ENCODE assay signal across 19 mouse cellular contexts in the genomic region with DNA sequence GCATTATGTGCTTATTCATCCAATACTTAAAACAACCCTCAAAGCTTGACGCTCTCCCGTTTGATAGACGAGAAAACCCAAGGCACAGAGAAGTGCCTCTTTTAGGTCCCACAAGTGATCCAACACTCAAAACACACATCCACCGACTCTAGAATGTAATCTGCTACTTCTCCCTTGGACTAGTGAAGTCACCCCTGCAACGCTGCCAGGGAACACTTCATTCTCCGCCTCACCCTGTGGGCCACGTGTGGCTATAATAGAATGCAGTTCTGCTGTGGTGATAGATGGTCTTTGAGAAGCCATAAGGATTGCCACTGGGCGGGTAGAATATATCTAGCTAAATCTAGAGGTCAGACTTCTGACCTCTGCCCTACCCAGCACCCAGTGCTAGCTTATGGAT. TPM values are rescaled to one million over a fixed set of nuclear protein-coding genes. Genes with fewer than 3 reads are reported as not detected.
DNase-seq lines count a peak whose midpoint lies in the region; ATAC-seq and TF ChIP-seq lines count a peak whose summit lies in the region.
"Had no signal": no experiment of that assay in that cellular context is flagged by ENCODE, and none has a peak within 500 bp of the region (broad histone marks: within the 10 kb centered on the region; RNA-seq: fewer than 3 reads in every experiment).

No protein-coding gene starts in this region.

- no peak for TF ChIP-seq CTCF in hindbrain, postnatal 0 days (IDR thresholded peaks at IDR 0.05; ENCODE audit: low read depth)
- TF ChIP-seq CTCF in gastrocnemius, adult 2 months (IDR thresholded peaks at IDR 0.05): no peak
- no peak for TF ChIP-seq CTCF in small intestine, adult 2 months (IDR thresholded peaks at IDR 0.05; ENCODE audit: extremely low read depth, insufficient read length, insufficient replicate concordance, low read depth, low read length)

- H3K9me3 ChIP-seq in hindbrain, postnatal 0 days (ENCODE audit: low read length): no peaks in the 10 kb centered on the region
- H3K9me3 ChIP-seq in hindbrain, embryonic 12.5 days (replicated peaks): no peaks in the 10 kb centered on the region
- H3K9me3 ChIP-seq: hindbrain, embryonic 15.5 days; limb, embryonic 13.5 days; liver, embryonic 15.5 days; neural tube, embryonic 15.5 days had no signal

- no peak overlapping the region for H3K4me2 ChIP-seq in hindbrain, postnatal 0 days (ENCODE audit: low read depth, low read length)
- H3K4me2 ChIP-seq in hindbrain, embryonic 12.5 days (replicated peaks): no peak overlapping the region
- H3K4me2 ChIP-seq: hindbrain, embryonic 15.5 days; limb, embryonic 13.5 days; liver, embryonic 15.5 days; neural tube, embryonic 15.5 days had no signal

- DNase-seq in hindbrain, postnatal 0 days (ENCODE audit: low spot score): no peak
- DNase-seq in gastrocnemius, adult 2 months: peak; percentile 69
- peak; percentile 47 to 67 for DNase-seq in heart, postnatal 14 days
- DNase-seq in left cerebral cortex, postnatal 4 days: no peak
- no peak for DNase-seq in layer of hippocampus, postnatal 10 days (ENCODE audit: low spot score in 2 of 2)
- DNase-seq: B cell, adult 2 months; cerebellum, postnatal 10 days; kidney, adult 11 months; midbrain, embryonic 14.5 days; thymus, postnatal 4 days had no signal

- 0 out of 2 replicates have a peak, but pooled peaks have one; percentile 15 for ATAC-seq in hindbrain, postnatal 0 days
- no peak for ATAC-seq in hindbrain, embryonic 12.5 days (ENCODE audit: low FRiP score)
- ATAC-seq: Patski had no signal

- no peak overlapping the region for H3K4me3 ChIP-seq in hindbrain, postnatal 0 days (ENCODE audit: low read length)
- no peak overlapping the region for H3K4me3 ChIP-seq in hindbrain, embryonic 12.5 days
- no peak overlapping the region for H3K4me3 ChIP-seq in gastrocnemius, adult 2 months
- H3K4me3 ChIP-seq in small intestine, adult 2 months (ENCODE audit: low read depth, low read length): no peak overlapping the region
- H3K4me3 ChIP-seq: hindbrain, embryonic 15.5 days; limb, embryonic 13.5 days; liver, embryonic 15.5 days; myocyte; neural tube, embryonic 15.5 days had no signal

- no peaks in the 10 kb centered on the region for H3K36me3 ChIP-seq in hindbrain, postnatal 0 days (ENCODE audit: insufficient read depth, low read length)
- no peaks in the 10 kb centered on the region for H3K36me3 ChIP-seq in hindbrain, embryonic 12.5 days
- peaks cover 2% of the 10 kb centered on the region; the same call in 1 of the 2 replicates for H3K36me3 ChIP-seq in small intestine, adult 2 months (ENCODE audit: control insufficient read depth, insufficient read depth, low read length)
- H3K36me3 ChIP-seq: hindbrain, embryonic 15.5 days; limb, embryonic 13.5 days; liver, embryonic 15.5 days; neural tube, embryonic 15.5 days had no signal

- no peak overlapping the region for H3K27ac ChIP-seq in hindbrain, postnatal 0 days
- H3K27ac ChIP-seq in hindbrain, embryonic 12.5 days: no peak overlapping the region
- peak overlapping the region; percentile 57 for H3K27ac ChIP-seq in gastrocnemius, adult 2 months
- H3K27ac ChIP-seq in small intestine, adult 2 months (ENCODE audit: insufficient read depth, low read depth, low read length): peak overlapping the region; percentile 83
- H3K27ac ChIP-seq: hindbrain, embryonic 15.5 days; kidney, postnatal 0 days; limb, embryonic 13.5 days; liver, embryonic 15.5 days; neural tube, embryonic 15.5 days had no signal

- H3K4me1 ChIP-seq in hindbrain, postnatal 0 days (ENCODE audit: insufficient read depth, low read length): no peaks in the 10 kb centered on the region
- peaks cover 7% of the 10 kb centered on the region; the same call in 1 of the 2 replicates for H3K4me1 ChIP-seq in hindbrain, embryonic 12.5 days
- peaks cover 21% of the 10 kb centered on the region for H3K4me1 ChIP-seq in small intestine, adult 2 months (ENCODE audit: control insufficient read depth, insufficient read depth, insufficient read length, low read length)
- H3K4me1 ChIP-seq: hindbrain, embryonic 15.5 days had no signal

- 75% methylated on average over 8 of the region's 8 CpGs for WGBS in hindbrain, postnatal 0 days
- WGBS in hindbrain, embryonic 12.5 days: 72% methylated on average over 8 of the region's 8 CpGs
- WGBS in small intestine, adult 2 months: 69% methylated on average over 8 of the region's 8 CpGs

- H3K27me3 ChIP-seq in hindbrain, postnatal 0 days (ENCODE audit: insufficient read depth, low read length): no peaks in the 10 kb centered on the region
- H3K27me3 ChIP-seq in hindbrain, embryonic 12.5 days: 0 out of 2 replicates have a peak, but pooled peaks cover 6% of the 10 kb centered on the region
- H3K27me3 ChIP-seq in small intestine, adult 2 months (ENCODE audit: control insufficient read depth, insufficient read depth, low read length): no peaks in the 10 kb centered on the region
- H3K27me3 ChIP-seq: hindbrain, embryonic 15.5 days; limb, embryonic 13.5 days; neural tube, embryonic 15.5 days; Patski had no signal

- intact Hi-C loops in gastrocnemius, adult 2 months (cut with DNase I): no loop called here
- intact Hi-C loops in heart, postnatal 14 days (cut with DNase I): no loop called here
- intact Hi-C loops in left cerebral cortex, postnatal 4 days (cut with DNase I): no loop called here

- no peak overlapping the region for H3K9ac ChIP-seq in hindbrain, postnatal 0 days (replicated peaks; ENCODE audit: low read length)
- no peak overlapping the region for H3K9ac ChIP-seq in hindbrain, embryonic 12.5 days
- H3K9ac ChIP-seq: hindbrain, embryonic 15.5 days; limb, embryonic 13.5 days; liver, embryonic 15.5 days; neural tube, embryonic 15.5 days had no signal

- no peak for TF ChIP-seq POLR2A in small intestine, adult 2 months (IDR thresholded peaks at IDR 0.05; ENCODE audit: low read depth, low read length)

RNA-seq across cellular contexts. Expression of a gene that starts 57.0 kb away (rescaled TPM):
- total RNA-seq in hindbrain, postnatal 0 days (2014; rRNA removed): 6.8 and 7.8 TPM in 2 replicates
- 2.0 and 2.2 TPM in 2 replicates for polyA plus RNA-seq in hindbrain, postnatal 0 days (2015; fragmentation: Nextera tagmentation; extraction: Ambion mirVana)
- 21.3 and 22.2 TPM in 2 replicates for polyA plus RNA-seq in hindbrain, embryonic 12.5 days (2016; fragmentation: Nextera tagmentation; extraction: Ambion mirVana)
- total RNA-seq in gastrocnemius, adult 2 months (2021): 10 to 100 TPM; 23.6 to 28.2 TPM
- total RNA-seq in heart, postnatal 14 days (2021): 10 to 100 TPM; 20.2 to 21.9 TPM
- polyA plus RNA-seq in small intestine, adult 2 months (2012; rRNA removed): 1.4 and 3.6 TPM in 2 replicates
- total RNA-seq in left cerebral cortex, postnatal 4 days (2021): 1 to 10 TPM; 7.6 to 9.8 TPM
- 10 to 100 TPM; 17.4 to 17.5 TPM for total RNA-seq in layer of hippocampus, postnatal 10 days (2021)

Comparison
In these comparisons a context has a peak if more than half of its experiments do, and no peak if none do; other contexts are left out.
1. DNase-seq: peak in gastrocnemius, adult 2 months (single experiment) and heart, postnatal 14 days (2 of 2); none in hindbrain, postnatal 0 days (single experiment), left cerebral cortex, postnatal 4 days (single experiment) and layer of hippocampus, postnatal 10 days (0 of 2).
2. H3K27ac ChIP-seq: peak in gastrocnemius, adult 2 months (single experiment) and small intestine, adult 2 months (single experiment); none in hindbrain, postnatal 0 days (single experiment) and hindbrain, embryonic 12.5 days (single experiment).